Mouse (Mus musculus) midbrain, embryonic 11.5 days (tissue): ENCODE measurements at regions not wholly inside any gene's neighbourhood (a gene's known extent, or its start where the extent isn't known, plus 50 kb on each side); places are given as distances from the start of the nearest gene placed in this dataset.

ENCODE experiments used
- ATAC-seq: fragments of 200-750 bp; cut with Nextera tagmentation; 2 replicates; pipeline ENCODE4 v1.8.0; 2017; ENCODE audit warnings: moderate TSS enrichment, moderate library complexity; ENCODE audit not compliant: low FRiP score
- DNase-seq: peaks from one replicate; pipeline ENCODE4 v3.0.0; 2015; ENCODE audit warnings: low spot score; ENCODE audit errors: missing footprints
- H3K27ac ChIP-seq: fragments of 300-500 bp; sonication (generic); 2 replicates; pipeline ENCODE4 v1.5.1; 2014; ENCODE audit warnings: low read depth, low read length
- H3K27me3 ChIP-seq: fragments of 300-500 bp; sonication (generic); 2 replicates; pipeline ENCODE4 v1.6.1; 2014; ENCODE audit warnings: mild to moderate bottlenecking, low read length, moderate library complexity, mixed read lengths; ENCODE audit not compliant: control insufficient read depth, insufficient read depth
- H3K36me3 ChIP-seq: fragments of 300-500 bp; sonication (generic); 2 replicates; pipeline ENCODE4 v1.6.1; 2014; ENCODE audit warnings: mild to moderate bottlenecking, low read length, moderate library complexity, mixed read lengths; ENCODE audit not compliant: control insufficient read depth, insufficient read depth
- H3K4me1 ChIP-seq: fragments of 300-500 bp; sonication (generic); 2 replicates; pipeline ENCODE4 v1.6.1; 2014; ENCODE audit warnings: low read length; ENCODE audit not compliant: control insufficient read depth, insufficient read depth
- H3K4me2 ChIP-seq: fragments of 300-500 bp; sonication (generic); 2 replicates; pipeline ENCODE4 v1.6.1; 2014; ENCODE audit warnings: mild to moderate bottlenecking, moderate library complexity
- H3K4me3 ChIP-seq: fragments of 300-500 bp; sonication (generic); 2 replicates; pipeline ENCODE4 v1.5.1; 2014; ENCODE audit warnings: low read depth, low read length
- H3K9ac ChIP-seq: fragments of 300-500 bp; sonication (generic); 2 replicates; pipeline ENCODE4 v1.6.1; 2014; ENCODE audit warnings: low read length
- H3K9me3 ChIP-seq: fragments of 300-500 bp; sonication (generic); 2 replicates; pipeline ENCODE4 v1.6.1; 2016; ENCODE audit warnings: low read length; ENCODE audit not compliant: control insufficient read depth
- WGBS: fragments of 180-500 bp; shearing (Covaris S2); extraction: QIAGEN DNeasy Blood & Tissue Kit; methylation state at CpG from one replicate; pipeline ENCODE4 v1.1.7; 2014; 5-methylcytosine and 5-hydroxymethylcytosine counted together

DNA sequence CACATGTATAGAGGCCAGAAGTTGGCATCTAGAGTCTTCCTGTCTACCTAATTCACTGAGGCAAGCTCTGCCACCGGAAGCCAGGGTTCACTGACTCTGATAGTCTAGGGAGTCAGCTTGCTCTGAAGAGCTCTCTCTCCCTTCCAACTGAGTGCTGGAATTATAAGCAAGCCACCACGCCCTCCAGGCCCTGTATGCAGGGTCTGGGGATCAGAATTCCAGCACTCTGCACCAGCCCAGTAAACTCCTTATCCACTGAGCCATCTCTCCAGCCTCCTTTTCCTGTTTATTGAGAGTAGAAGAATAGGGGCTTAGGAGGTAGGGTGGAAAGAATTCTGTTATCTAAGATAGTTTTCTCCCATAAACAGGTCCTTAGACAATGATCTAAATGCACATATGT lies 215.3 kb downstream of the Mreg start:
- no peak overlapping the region for H3K4me2 ChIP-seq
- H3K27me3 ChIP-seq, result no peaks in the 10 kb centered on the region
- 61% methylated on average over 2 of the region's 2 CpGs for WGBS
- no peak overlapping the region for H3K4me3 ChIP-seq
- DNase-seq (no peak), ATAC-seq (no peak)
- H3K36me3 ChIP-seq, result no peaks in the 10 kb centered on the region
- H3K4me1 ChIP-seq, result no peaks in the 10 kb centered on the region
- no peak overlapping the region for H3K9ac ChIP-seq
- H3K27ac ChIP-seq, result no peak overlapping the region
- no peaks in the 10 kb centered on the region for H3K9me3 ChIP-seq

DNA sequence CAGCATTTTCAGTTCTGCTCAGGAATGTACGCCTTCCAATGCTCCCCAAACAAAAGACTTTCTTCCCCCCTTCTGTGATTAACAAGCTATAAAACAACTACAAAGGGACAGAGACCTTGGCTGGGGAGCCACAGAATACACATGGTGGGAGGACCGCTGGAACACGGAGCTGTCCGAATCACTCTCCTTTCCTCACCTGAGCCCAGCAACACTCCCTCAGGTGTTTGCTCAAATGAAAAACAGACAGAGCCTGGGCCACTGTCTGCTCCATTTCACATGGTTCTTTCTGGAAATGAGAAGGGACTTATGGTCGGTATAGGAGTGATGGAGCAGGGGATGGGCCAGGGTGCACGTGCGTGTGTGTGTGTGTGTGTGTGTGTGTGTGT lies 215.9 kb downstream of the Mreg start:
- no peak overlapping the region for H3K4me3 ChIP-seq
- H3K9me3 ChIP-seq, result no peaks in the 10 kb centered on the region
- WGBS, result 76% methylated on average over 7 of the region's 7 CpGs
- H3K27ac ChIP-seq, result no peak overlapping the region
- no peak for DNase-seq
- no peaks in the 10 kb centered on the region for H3K27me3 ChIP-seq
- no peaks in the 10 kb centered on the region for H3K4me1 ChIP-seq
- ATAC-seq, result no peak
- H3K9ac ChIP-seq, result no peak overlapping the region
- no peaks in the 10 kb centered on the region for H3K36me3 ChIP-seq
- no peak overlapping the region for H3K4me2 ChIP-seq

DNA sequence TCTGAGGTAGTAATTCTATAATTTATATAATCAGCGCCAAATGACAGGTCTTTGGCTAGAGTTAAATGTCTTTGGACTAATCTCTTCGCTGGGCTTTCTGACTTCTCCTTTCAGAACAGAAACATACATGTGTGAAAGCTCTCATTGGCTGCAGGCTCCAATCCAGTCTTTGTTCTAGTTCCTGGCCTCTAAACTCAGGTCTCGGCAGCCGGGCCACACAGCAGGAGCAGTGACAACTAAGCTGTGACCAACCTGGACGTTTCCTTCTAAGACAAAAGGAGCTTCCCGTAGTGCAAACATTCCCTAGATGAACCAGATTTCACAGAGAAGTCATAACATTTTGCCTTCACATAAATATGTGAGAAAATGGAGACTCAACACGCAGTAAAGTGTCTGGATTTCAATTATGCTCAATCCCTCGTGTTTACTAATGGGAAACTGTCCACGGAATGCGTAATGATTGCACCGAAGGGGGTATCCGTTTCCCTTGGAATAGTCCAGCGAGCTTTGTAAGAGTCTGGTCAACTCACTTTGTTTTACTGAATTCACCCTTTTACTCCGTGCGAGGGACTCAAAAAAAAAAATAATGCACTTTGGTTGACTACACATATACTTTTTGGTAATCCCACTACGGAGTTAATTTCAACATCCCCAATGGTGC lies 216.4 kb downstream of the Mreg start:
- DNase-seq, result no peak
- H3K27ac ChIP-seq, result no peak overlapping the region
- 51% methylated on average over 16 of the region's 16 CpGs for WGBS
- H3K27me3 ChIP-seq, result no peaks in the 10 kb centered on the region
- H3K9me3 ChIP-seq, result no peaks in the 10 kb centered on the region
- no peak for ATAC-seq
- no peaks in the 10 kb centered on the region for H3K4me1 ChIP-seq
- H3K4me2 ChIP-seq, result no peak overlapping the region
- no peak overlapping the region for H3K4me3 ChIP-seq
- H3K36me3 ChIP-seq, result no peaks in the 10 kb centered on the region
- no peak overlapping the region for H3K9ac ChIP-seq

DNA sequence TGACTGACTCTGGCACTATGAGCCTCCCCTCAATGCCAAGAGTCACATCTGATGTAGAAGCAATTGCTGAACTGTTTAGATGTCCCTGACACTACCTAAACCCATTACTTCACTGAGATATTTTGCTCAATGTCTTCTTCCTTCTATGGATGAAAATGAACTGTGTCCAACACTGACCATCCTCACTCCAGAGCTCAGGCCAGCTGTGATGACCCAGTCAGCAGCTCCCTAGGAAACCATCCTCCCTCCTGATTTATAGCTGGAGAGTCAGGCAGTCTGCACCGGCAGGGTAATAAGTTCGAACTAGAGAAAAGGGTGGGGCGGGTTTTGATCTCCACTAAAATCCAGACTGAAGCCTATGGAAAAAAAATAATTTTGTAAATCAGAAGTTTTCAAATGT lies 221.2 kb downstream of the Mreg start:
- Histone ChIP-seq H3K9ac (no peak overlapping the region), H3K4me2 (no peak overlapping the region), H3K4me1 (no peaks in the 10 kb centered on the region), H3K27ac (no peak overlapping the region), H3K36me3 (no peaks in the 10 kb centered on the region), H3K4me3 (no peak overlapping the region), H3K9me3 (no peaks in the 10 kb centered on the region), H3K27me3 (no peaks in the 10 kb centered on the region)
- ATAC-seq, result no peak
- 90% methylated on average over 3 of the region's 3 CpGs for WGBS
- DNase-seq, result no peak

DNA sequence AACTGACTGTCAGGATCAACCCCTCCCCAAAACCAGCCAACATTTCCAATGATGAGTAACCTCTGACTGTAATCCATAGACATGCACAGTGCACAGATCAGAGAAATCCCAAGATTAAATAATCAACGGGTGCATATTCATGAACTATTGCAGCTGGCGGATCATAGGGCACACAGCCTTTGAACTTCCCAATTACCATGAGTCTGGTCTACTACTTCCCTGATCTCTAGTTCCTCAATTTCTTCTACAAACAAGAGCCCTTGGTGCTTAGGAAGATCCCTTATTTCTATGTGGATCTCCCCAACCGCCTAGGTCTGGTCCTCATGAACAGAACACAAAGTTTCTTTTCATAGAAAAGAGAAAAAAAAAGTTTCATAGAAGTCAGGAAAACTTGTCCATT lies 224.0 kb downstream of the Mreg start:
- WGBS, result 89% methylated on average over 3 of the region's 3 CpGs
- H3K27ac ChIP-seq, result no peak overlapping the region

DNA sequence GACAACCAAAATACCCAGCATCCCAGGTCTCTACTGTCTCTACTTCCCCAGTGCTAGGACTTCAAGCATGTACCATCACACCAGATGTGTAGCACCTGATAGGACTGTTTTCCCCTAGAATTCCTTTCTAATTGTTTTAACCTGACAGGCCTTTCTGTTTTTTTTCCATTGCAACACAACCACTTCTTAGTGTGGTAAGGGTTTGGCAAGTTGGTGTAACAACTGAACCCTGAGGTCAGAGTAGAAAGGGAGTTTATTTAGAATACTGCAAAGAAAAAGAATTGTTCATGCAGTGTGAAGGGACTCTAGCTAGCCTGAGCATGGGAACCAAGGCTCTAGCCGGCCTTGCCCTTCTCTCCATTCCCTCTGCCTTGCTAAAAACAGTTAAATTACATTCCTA lies 226.1 kb downstream of the Mreg start:
- H3K27me3 ChIP-seq, result no peaks in the 10 kb centered on the region
- H3K9me3 ChIP-seq, result no peaks in the 10 kb centered on the region
- no peak for DNase-seq
- H3K4me3 ChIP-seq, result no peak overlapping the region
- H3K36me3 ChIP-seq, result no peaks in the 10 kb centered on the region
- H3K9ac ChIP-seq, result no peak overlapping the region
- H3K4me2 ChIP-seq, result no peak overlapping the region
- no peak for ATAC-seq
- no peaks in the 10 kb centered on the region for H3K4me1 ChIP-seq
- no peak overlapping the region for H3K27ac ChIP-seq
- 86% methylated on average over 1 of the region's 1 CpGs for WGBS

More for the DNA sequence above, 224.0 kb downstream of the Mreg start:
- Histone ChIP-seq H3K9me3 (no peaks in the 10 kb centered on the region), H3K27me3 (no peaks in the 10 kb centered on the region), H3K36me3 (no peaks in the 10 kb centered on the region), H3K4me1 (no peaks in the 10 kb centered on the region), H3K4me3 (no peak overlapping the region), H3K9ac (no peak overlapping the region), H3K4me2 (no peak overlapping the region)
- ATAC-seq, result no peak
- no peak for DNase-seq

DNA sequence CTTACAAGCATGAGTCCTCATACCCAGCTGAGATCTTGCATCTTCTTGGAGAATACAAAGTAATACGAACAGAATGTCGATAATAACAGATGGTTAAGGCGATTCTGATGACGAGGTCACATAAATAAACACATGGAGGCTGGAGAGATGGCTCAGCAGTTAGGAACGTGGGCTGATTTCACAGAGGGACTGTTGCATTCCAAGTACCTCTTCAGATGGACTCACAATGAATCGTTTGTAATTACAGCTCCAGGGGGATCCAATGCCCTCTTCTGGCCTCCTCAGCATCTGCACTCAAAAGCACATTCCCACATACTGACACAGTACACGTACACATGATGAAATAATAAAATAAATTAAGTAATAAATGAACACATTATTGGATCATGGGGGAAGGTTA lies 228.3 kb downstream of the Mreg start:
- no peak for ATAC-seq
- WGBS, result 89% methylated on average over 7 of the region's 7 CpGs
- H3K27ac ChIP-seq, result no peak overlapping the region

DNA sequence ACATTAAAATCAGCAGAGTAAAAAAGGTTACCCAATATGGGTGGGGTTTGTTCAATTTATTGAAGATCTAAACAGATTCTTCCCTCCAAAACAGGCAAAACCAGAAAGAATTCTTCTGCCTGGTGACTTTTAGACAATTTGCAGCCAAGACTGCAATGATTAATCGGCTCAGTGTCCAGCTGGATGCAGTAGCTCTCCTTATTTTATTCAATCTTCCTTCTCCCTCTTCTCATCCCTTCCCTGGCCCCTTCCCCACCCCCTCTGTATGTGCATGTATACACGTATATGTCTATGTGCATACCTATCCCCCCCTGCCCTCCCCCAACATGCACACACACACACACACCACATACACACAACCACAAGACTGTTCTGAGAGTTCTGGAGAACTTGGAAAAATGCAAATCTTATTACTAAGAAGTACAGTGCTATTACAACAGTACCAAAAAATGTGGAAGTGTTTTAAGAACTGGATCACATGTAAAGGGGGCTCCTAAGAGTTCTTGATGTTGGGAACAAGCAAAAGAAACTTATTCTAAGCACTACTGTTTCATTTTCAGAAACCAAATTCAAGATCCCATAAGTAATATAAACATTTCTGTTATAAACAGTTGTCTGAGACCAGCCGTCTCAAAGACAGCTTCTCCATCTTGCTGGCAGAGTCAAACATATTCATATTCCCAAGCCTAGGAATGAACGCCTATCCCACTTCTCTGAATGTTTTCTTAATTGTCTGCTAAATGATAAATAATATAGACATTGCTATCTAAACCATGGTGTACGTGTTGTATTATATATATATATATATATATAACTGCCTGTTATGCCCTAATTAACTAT lies 229.5 kb downstream of the Mreg start:
- Histone ChIP-seq H3K9ac (no peak overlapping the region), H3K9me3 (no peaks in the 10 kb centered on the region), H3K4me2 (no peak overlapping the region), H3K4me1 (no peaks in the 10 kb centered on the region), H3K27me3 (no peaks in the 10 kb centered on the region), H3K27ac (no peak overlapping the region), H3K4me3 (no peak overlapping the region), H3K36me3 (no peaks in the 10 kb centered on the region)
- DNase-seq (no peak), ATAC-seq (no peak)
- 89% methylated on average over 5 of the region's 5 CpGs for WGBS

More for the DNA sequence above, 228.3 kb downstream of the Mreg start:
- Histone ChIP-seq H3K9ac (no peak overlapping the region), H3K9me3 (no peaks in the 10 kb centered on the region), H3K4me2 (no peak overlapping the region), H3K4me1 (no peaks in the 10 kb centered on the region), H3K4me3 (no peak overlapping the region), H3K27me3 (no peaks in the 10 kb centered on the region), H3K36me3 (no peaks in the 10 kb centered on the region)
- no peak for DNase-seq

DNA sequence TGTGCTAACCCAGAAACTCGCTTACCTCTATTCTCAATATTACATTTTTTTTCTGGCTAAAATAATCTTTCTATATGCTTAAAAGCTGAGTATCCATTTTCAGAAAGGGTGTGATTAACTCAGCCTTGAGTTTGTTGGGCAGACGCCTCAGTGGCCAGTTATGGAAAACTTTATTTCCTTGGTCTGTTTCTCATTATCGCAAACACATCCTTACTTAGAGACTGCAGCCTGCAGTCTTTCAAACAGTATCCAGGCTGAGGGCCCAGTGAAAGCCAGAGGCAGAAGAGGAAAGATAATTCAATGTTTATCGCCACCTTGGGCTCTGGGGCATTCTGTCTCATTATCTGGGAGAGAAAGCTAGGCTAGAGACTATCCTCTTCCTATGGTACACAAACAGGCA lies 231.5 kb downstream of the Mreg start:
- H3K4me1 ChIP-seq, result no peaks in the 10 kb centered on the region
- WGBS, result 86% methylated on average over 4 of the region's 4 CpGs

More for the DNA sequence above, 231.5 kb downstream of the Mreg start:
- H3K27ac ChIP-seq, result no peak overlapping the region
- H3K4me2 ChIP-seq, result no peak overlapping the region
- no peaks in the 10 kb centered on the region for H3K27me3 ChIP-seq
- H3K4me3 ChIP-seq, result no peak overlapping the region
- ATAC-seq, result no peak
- no peaks in the 10 kb centered on the region for H3K9me3 ChIP-seq
- no peaks in the 10 kb centered on the region for H3K36me3 ChIP-seq
- DNase-seq, result no peak
- no peak overlapping the region for H3K9ac ChIP-seq
